Mouse (Mus musculus) embryonic fibroblast, embryonic 13.5 days (primary cell): ENCODE measurements around the gene Nfe2l1. TPM values are rescaled to one million over a fixed set of nuclear protein-coding genes. Genes with fewer than 3 reads are reported as not detected.

Experiments
- H3K27ac ChIP-seq: 2 replicates; pipeline ENCODE4 v1.5.1; 2012; ENCODE audit warnings: low read length, control low read depth, inconsistent platforms; ENCODE audit not compliant: insufficient read depth
- H3K4me1 ChIP-seq: 2 replicates; pipeline ENCODE4 v1.6.1; 2011; ENCODE audit warnings: low read length; ENCODE audit not compliant: control insufficient read depth, insufficient read depth
- H3K4me3 ChIP-seq: 2 replicates; pipeline ENCODE4 v1.5.1; 2011; ENCODE audit warnings: mild to moderate bottlenecking, control low read depth, low read length; ENCODE audit not compliant: insufficient read depth
- CTCF ChIP-seq: IDR thresholded peaks from 2 replicates; pipeline ENCODE4 v1.5.1; 2011; ENCODE audit warnings: mild to moderate bottlenecking, control low read depth, low read length, moderate library complexity, borderline replicate concordance; ENCODE audit not compliant: insufficient read depth
- POLR2A ChIP-seq: IDR thresholded peaks from 2 replicates; pipeline ENCODE4 v1.6.1; 2011; ENCODE audit warnings: low read depth, mild to moderate bottlenecking, control low read depth, low read length, moderate library complexity
- polyA plus RNA-seq: library from polyadenylated mRNA; stranded (reverse); fragments of >200 nt; gene quantifications from 2 replicates; pipeline ENCODE4 v1.2.4, GENCODE M21; 2011; ENCODE audit warnings: low read depth; ENCODE audit not compliant: missing spikeins, insufficient read length

The Nfe2l1 gene
- 370 and 371 TPM in 2 replicates for polyA plus RNA-seq

DNA sequence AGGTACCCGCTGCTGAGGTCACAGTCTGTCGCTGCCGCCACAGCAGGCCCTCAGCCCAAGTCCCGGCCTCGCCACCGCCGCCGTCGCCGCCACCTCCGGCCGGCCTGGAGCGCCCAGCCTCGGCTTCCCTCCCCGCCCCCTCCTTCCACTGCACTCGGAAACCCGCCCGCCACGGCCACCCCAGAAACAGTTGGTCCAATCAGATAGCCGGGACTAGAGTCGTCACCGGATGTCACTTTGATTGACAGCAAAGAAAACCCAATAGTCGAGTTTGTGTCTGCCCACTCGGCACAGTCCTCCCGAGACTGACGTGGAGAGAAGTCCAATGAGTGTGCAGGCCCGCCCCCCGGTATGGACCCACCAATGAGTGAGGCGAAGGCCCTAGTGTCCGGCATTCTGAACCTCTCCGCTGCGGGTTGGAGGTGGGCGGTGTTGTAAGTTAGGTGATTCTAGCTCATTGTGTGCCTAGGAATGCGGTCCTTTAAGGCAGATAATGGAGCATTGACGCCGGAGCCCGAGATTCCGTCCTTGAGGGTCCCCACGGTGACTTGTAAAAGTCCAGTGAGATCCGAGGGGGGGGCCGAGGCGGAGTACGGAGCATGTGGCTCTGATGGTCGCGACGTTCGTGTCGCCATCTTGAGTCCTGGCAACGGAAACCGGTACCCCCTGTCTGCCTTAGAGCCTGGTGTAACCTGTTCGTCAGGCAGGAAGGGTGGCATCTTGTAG, at the start of gene Nfe2l1:
Gene Nfe2l1 (minus strand): TSS at position 156 of the 726 bp plus-strand sequence.
- peak; percentile 67 for TF ChIP-seq POLR2A
- no peak for TF ChIP-seq CTCF
- Histone ChIP-seq H3K27ac (peak within 1 kb of the TSS; percentile 96), H3K4me3 (peak within 1 kb of the TSS; percentile 69), H3K4me1 (peaks cover 9% of the 10 kb centered on the region)

DNA sequence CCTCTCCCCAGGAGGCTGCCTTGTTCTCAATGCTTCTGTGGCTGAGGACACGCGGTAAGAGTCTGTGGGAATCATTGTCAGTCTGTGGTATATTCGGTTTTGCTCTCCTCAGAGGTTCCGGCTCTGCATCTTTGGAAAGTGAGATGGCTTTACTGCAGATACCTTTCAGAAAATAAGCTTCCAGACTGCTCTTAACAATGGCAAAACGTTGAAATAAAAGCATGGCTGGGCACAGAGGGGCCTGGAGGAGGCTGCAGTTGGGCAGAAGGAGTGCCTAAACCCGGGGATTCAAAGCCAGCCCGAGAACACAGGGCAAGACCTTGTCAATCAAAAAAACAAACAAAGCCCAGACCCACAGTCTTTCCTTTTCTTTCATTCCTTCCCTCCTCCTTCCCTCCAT, 49.6 kb upstream of the Nfe2l1 start:
- Histone ChIP-seq H3K4me1 (no peaks in the 10 kb centered on the region), H3K4me3 (no peak overlapping the region), H3K27ac (no peak overlapping the region)
- TF ChIP-seq CTCF (no peak), POLR2A (no peak)

DNA sequence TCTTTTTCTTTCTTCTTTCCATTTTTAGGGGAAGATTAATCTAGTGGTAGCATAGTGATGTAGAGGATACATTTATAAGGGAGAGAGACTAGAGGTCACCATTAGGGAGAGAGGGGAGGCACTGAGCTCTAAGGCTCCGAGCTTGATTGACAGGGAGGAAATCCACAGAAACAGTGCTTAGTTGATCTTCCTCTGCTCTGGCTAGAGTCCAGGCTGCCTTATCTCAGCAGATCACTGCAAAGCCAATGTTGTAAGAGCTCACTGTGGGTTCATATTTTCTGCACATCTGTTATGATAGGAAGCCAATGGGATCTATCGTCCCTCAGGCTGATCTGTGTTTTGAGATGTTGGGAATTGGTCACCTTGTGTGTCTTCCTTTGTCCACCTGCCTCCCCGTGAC, 48.9 kb upstream of the Nfe2l1 start:
- Histone ChIP-seq H3K27ac (no peak overlapping the region), H3K4me3 (no peak overlapping the region), H3K4me1 (no peaks in the 10 kb centered on the region)
- TF ChIP-seq CTCF (no peak), POLR2A (no peak)

DNA sequence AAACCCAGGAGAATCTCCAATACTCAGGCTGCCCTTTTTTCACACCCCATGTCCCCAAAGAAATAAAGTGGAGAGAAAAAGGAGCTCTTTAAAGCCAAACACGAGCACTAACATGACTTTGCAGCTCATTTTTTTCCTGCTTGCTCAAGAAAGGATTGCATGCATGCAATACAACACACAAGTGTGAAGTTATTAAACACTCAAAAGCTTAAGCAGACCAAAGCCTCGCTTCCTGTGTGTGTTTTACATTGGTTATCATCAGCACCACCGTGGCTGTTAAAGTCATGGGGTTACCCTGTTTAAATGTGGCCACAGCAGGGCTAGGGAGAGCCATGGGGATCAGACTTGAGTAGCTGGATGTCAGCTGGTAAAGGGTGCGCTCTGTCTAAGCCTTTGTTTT, 47.3 kb upstream of the Nfe2l1 start:
- TF ChIP-seq POLR2A = no peak
- no peak for TF ChIP-seq CTCF
- Histone ChIP-seq H3K27ac (no peak overlapping the region), H3K4me3 (no peak overlapping the region), H3K4me1 (no peaks in the 10 kb centered on the region)

DNA sequence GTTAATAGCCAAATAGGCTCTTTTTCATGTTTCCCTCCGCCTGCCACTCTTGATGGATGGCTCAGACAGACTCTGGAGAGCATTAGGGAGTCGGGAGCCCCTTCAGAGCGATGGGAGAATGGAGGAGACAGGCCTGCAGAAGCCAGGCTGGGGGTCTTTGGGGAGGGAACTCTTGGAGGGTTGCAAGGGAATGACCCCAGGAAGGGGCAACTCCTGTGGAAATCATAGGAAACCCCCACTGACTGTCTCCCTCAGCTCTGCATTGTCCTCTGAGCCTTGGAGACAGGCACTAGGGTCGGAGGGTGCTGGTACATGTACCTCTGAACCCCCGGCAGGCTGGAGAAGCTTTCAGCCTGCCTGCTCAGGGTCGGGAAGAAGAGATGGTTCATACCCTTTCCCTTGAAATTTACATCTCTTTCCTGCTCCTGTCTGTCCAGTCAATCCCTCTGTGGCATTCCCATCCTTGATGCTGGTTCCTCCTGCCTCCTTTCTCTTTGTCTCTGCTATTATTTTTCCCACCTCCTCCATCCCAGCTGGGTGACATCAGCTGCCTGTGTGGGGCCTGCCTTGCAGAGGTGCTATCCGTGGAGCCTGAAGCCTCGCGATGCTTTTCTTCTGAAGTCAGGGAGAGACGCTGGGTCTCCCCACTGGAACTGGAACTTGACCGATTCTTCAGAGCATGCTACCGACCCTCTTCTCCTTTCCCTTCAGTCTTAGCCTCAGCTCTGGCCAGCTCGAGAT, 46.7 kb upstream of the Nfe2l1 start:
- Histone ChIP-seq H3K4me1 (no peaks in the 10 kb centered on the region), H3K4me3 (no peak overlapping the region), H3K27ac (no peak overlapping the region)
- TF ChIP-seq POLR2A = no peak
- no peak for TF ChIP-seq CTCF

DNA sequence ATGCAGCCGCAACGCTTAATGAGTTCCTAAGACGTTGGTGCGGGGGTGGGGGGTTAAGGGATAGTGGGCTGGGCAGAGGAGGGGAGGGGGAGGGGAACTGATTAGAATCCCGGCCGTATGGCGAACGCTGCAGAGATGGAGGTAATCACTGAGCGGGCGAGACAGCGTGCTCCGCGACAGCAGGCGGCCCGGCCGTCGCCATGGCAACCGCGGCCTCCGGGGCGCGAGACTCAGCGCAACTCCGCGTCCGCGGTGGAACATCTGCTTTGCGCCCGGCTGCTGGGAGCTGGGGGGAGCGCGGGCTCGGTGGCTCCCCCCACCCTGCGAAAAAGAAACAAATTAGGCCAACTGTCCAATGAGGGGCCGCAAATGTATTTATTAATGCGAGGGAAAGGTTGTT, 46.0 kb upstream of the Nfe2l1 start:
- H3K27ac ChIP-seq = no peak overlapping the region
- no peaks in the 10 kb centered on the region for H3K4me1 ChIP-seq
- TF ChIP-seq CTCF (no peak), POLR2A (no peak)
- 0 out of 2 replicates have a peak overlapping the region, but pooled peaks have one; percentile 9 for H3K4me3 ChIP-seq

DNA sequence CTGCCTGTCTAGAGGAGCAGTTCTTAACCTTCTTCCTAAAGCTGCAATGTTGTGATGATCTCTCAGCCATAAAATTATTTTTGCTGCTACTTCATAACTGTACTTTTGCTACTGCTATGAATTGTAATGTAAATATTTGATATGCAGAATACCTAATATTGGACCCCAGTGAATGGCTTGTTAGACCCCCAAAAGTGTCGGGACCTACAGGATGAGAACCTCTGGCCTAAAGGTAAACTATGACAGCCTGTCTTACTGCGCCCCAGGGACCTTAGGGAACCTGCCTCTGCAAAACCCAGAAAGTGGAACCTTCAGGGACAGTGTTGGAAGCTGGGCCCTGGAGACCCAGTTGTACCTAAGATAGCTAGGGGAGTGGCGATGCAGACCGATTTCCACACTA, 45.5 kb upstream of the Nfe2l1 start:
- Histone ChIP-seq H3K27ac (no peak overlapping the region), H3K4me1 (no peaks in the 10 kb centered on the region), H3K4me3 (0 out of 2 replicates have a peak overlapping the region, but pooled peaks have one; percentile 9)
- TF ChIP-seq CTCF = no peak
- no peak for TF ChIP-seq POLR2A

DNA sequence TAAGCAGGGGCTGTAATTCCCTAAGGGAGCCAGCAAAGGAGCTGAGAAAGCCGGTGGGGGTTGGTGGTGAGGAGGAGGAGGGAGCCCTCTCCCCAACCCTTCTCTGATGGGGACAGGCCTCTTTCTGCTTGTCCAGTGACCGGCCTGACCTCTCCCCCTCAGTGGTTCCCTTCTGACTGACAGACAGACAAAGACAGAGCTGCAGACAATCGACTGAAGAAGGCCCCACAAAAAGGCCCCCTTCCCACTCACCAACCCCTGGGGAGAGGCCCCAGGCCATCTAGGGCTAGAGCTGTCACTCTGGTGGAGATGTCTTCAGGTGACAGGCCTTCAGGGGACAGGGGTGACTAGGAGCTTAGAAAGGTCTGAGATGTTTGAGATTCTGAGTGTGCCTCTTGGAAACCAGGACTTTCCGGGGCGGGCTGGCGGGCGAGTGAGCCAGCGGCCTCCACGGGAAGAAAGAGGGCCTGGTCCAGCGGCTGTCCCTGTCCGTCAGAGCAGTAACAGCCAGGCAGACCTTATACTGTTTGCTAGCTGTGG, 43.9 kb upstream of the Nfe2l1 start:
- TF ChIP-seq POLR2A (no peak), CTCF (no peak)
- Histone ChIP-seq H3K27ac (no peak overlapping the region), H3K4me3 (no peak overlapping the region), H3K4me1 (no peaks in the 10 kb centered on the region)

DNA sequence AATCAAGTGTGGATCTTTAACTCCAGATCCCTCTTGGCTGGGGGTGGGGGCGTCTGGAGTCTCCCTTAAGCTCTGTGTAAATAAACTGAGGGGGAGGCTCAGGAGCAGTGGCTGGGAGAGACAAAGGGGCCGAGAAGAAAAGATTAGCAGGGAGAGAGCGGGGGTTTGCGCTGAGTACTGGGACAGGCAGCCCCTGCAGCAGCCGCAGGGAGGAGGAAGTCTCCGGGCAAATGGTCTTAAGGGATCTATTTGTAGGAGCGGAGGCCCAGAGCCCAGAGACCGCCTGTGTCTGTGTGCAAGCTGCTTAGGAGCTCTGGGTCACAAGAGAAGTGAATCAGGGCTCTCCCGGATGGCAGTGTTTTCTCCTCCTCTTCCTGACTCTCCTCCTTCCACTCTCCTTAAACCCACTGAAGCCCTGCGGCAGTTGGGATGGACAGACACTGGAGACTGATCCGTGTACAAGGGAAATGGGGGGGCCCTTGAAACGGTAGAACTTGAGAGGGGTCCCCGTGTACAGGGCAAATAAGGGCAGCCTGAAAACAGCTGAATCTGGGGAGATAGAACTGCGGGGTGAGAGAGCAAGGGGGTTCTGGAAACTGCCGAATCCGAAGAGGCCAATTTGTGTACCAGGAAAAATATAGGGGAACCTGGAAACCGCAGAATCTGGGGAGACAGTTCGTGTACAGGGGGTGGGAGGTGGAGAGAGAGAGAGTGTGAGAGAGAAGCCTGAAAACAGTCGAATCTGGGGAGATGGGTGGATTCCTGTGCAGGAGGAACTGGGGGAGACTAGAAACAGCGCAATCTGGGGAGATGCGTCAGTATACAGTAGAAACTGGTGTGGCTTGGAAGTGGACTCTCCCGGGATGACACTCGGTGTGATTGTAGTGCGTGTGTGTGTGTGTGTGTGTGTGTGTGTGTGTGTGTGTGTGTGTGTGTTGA, 42.9 kb upstream of the Nfe2l1 start:
- Histone ChIP-seq H3K4me1 (no peaks in the 10 kb centered on the region), H3K27ac (no peak overlapping the region), H3K4me3 (no peak overlapping the region)
- TF ChIP-seq CTCF (no peak), POLR2A (no peak)
